Mouse (Mus musculus) layer of hippocampus, adult 8-10 months (tissue): ENCODE measurements around the gene Rgr. TPM values are rescaled to one million over a fixed set of nuclear protein-coding genes. Genes with fewer than 3 reads are reported as not detected.
"Not testable (repeated sequence)": the region's sequence is repeated elsewhere in the genome, so short reads cannot be mapped to it uniquely, and the experiment has no call there.

Experiments
- DNase-seq, 2 experiments: peaks; one replicate each; pipeline ENCODE4 v3.0.0; 2022; ENCODE audit warnings: low spot score in 2 of 2
- total RNA-seq, 4 experiments: library from RNA; stranded (reverse); gene quantifications; 2 replicates each; pipeline ENCODE4 v1.2.4; 2022

Gene Rgr
- total RNA-seq, 4 experiments from 2014 or later: not detected

DNA sequence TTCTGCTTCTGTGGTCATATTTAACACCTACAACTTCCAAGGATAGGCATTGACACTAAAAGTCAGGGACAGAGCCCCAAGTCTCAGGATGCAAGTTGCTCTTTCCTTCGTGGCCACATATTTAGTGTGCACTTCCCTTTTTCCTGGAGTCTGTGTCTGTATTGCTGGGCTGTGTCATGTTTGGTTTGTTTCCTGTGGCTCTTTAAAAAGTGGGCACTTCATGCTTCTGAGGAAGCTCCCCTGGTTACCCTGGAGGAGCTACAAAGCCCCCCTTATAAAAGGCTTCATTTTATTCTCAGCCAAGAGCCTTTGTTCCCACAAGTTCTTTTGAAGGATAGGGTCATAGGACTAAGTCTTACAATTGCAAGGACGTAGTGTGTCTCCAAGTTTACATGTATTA is 45.9 kb downstream of the Rgr start:
- no peak for DNase-seq

DNA sequence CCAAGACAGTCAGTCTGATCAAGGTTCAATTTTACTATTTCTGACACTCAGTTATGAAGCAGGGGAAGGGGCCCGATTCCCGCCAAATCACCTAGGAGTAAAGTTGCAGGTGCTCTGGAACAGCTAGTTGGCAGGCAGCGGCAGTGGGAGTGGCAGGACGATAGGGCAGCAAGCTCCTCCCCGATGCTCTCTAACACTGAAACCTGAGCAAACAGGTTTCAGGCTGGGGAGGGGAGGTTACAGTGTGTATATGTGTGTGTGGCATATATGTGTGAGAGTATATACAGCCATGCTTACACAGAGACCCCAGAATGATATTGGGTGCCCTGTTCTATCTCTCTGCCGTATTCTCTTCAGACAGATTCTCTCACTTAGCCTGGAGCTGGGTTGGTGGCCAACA is 48.0 kb downstream of the Rgr start:
- DNase-seq: not testable (repeated sequence)

DNA sequence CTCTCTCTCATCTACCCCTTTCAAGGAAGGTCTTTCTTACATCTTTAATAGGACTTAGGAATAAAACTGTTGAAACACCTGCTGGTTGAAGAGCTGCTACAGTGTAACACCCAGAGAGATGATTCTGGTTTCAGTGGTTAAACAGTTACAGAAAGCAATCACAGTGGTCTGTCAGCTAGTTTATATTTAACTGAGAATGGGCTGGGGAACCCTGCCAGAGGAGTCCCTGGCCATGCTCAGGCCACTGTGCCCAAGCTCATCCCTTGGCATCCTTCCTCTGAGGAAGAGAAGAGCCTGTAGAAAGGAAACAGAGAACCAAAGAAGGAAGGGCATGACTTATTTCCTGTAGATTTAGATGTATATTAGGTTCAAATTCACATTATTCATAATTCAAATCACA is 59.0 kb downstream of the Rgr start:
- no peak for DNase-seq

DNA sequence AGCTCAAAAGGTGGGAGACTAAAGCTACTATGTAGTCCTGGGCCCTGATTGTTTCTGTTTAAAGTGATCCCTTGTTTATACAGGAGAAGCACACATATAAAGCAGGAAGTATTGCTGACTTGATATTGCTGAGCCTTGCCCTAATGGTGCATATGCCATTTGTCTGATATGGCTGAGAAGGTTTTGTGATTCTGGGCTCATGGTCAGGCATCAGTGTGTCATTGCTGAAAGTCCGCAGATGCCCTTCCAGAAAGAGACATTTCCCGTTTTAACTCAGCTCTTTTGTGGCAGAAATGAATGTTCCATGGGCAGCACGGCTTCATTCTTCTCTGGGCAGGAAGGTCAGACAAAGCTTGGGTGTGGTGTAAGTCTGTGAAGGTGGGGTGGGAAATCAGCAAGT is 63.1 kb downstream of the Rgr start:
- no peak for DNase-seq

Other genes starting within 250 kb of the Rgr start
- 10 to 100 TPM; 76.2 to 95.9 (median 85.0) TPM for gene Ccser2, start 80.2 kb downstream of the Rgr start, total RNA-seq
- under 1 TPM in 1 of 4 experiments, not detected in 3; 0.10 TPM for gene Lrit1, start 5.9 kb upstream of the Rgr start, total RNA-seq
- gene Lrit2, start 19.0 kb upstream of the Rgr start, total RNA-seq: not detected
- gene Cdhr1, start 49.4 kb upstream of the Rgr start, total RNA-seq: 1 to 10 TPM; 6.3 to 7.1 (median 6.9) TPM
- gene 2610528A11Rik, start 65.1 kb upstream of the Rgr start, total RNA-seq: 1 to 10 TPM in 1 of 4 experiments, under 1 TPM in 3; 0.64 to 2.0 (median 0.86) TPM
- gene Ghitm, start 86.3 kb upstream of the Rgr start, total RNA-seq: 100 to 1,000 TPM; 355 to 445 (median 417) TPM